Mouse (Mus musculus) heart, postnatal 0 days (tissue): ENCODE measurements around the gene Igf2bp3.

Source experiments
- CTCF ChIP-seq: IDR thresholded peaks from 2 replicates; pipeline ENCODE4 v1.5.1; 2016; ENCODE audit warnings: antibody characterized with exemption, control low read depth, low read depth
- EP300 ChIP-seq: IDR thresholded peaks from 2 replicates; pipeline ENCODE4 v1.6.1; 2016; ENCODE audit warnings: antibody characterized with exemption, low read depth

- peak; percentile 63 for TF ChIP-seq CTCF
- TF ChIP-seq EP300, result no peak
Measured at GRCm38 (mm10) chr6:49039470-49040180, 175.1 kb downstream of the Igf2bp3 start.
